Mouse (Mus musculus): ENCODE data around the gene Cutc. TPM values are rescaled to one million over a fixed set of nuclear protein-coding genes. Genes with fewer than 3 reads are reported as not detected.

The Cutc gene
- polyA plus RNA-seq, 1 experiment from 2014 or later, result 19.4 TPM

DNA sequence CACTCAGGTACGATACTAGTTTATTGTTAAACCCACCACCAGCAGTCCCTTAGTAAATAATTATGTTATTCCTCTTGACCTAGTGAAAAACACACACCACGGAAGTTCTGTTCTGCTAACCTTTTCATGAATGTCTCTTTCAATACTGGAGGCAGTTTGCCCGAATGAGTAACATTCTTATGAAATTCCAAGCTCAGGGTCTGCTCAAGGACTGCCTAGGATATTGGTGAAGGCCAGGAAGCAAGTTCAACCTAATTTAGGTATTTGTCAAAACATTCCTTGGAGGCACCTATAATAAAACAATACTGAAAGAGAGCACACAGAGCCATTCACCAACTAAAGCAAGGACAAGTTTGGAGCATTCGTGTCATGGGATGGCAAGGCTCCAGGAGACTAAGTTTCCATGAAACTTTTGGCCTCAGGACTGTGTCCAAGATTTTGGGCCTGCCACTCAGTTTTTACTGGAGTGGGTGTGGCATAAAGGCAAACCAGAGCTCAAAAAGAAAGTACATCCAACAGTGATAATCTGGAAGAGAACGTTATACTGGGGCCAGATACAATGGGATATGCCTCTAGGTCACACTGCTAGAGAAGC is 16.7 kb downstream of the Cutc start:
- H3K4me3 ChIP-seq (ENCODE audit: low read depth, low read length), result no peak overlapping the region
- H3K4me2 ChIP-seq (replicated peaks; ENCODE audit: low read depth), result no peak overlapping the region
- H3K4me1 ChIP-seq (replicated peaks; ENCODE audit: control insufficient read depth, insufficient read depth), result no peaks in the 10 kb centered on the region
- no peaks in the 10 kb centered on the region for H3K9me3 ChIP-seq (ENCODE audit: control insufficient read depth, low read length)
- ATAC-seq (ENCODE audit: low FRiP score, low TSS enrichment) (no peak), DNase-seq (ENCODE audit: low spot score) (no peak)
- no peaks in the 10 kb centered on the region for H3K27me3 ChIP-seq (ENCODE audit: control insufficient read depth, insufficient read depth, low read length)
- no peak for TF ChIP-seq CTCF (IDR thresholded peaks at IDR 0.05; ENCODE audit: low read depth)
- H3K36me3 ChIP-seq (ENCODE audit: control insufficient read depth, insufficient read depth, low read length), result no peaks in the 10 kb centered on the region
- 71% methylated on average over 5 of the region's 5 CpGs for WGBS
- H3K9ac ChIP-seq (ENCODE audit: low read length), result no peak overlapping the region
- H3K27ac ChIP-seq (replicated peaks), result no peak overlapping the region

DNA sequence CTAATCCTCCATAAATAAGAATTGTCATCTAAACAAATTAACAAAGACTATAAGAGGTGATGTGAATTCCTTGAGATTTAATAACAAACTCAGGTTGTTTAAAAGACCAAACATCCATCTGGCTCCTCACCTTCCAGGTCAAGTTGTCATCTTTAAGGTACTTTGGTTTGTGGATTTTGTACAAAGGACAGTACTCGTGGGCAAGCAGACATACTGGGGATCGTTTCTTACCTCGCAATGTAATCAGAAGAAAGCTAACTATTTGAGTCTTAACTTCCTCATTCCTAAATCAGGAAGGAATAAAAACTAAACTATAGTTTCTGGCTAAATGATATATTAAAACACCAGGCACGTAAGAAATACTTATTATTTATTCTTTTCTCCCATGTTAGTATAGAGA is 17.8 kb downstream of the Cutc start:
- Histone ChIP-seq H3K4me1 (replicated peaks; ENCODE audit: control insufficient read depth, insufficient read depth) (no peaks in the 10 kb centered on the region), H3K27ac (replicated peaks) (no peak overlapping the region), H3K9me3 (ENCODE audit: control insufficient read depth, low read length) (no peaks in the 10 kb centered on the region), H3K27me3 (ENCODE audit: control insufficient read depth, insufficient read depth, low read length) (no peaks in the 10 kb centered on the region), H3K9ac (ENCODE audit: low read length) (no peak overlapping the region), H3K4me2 (replicated peaks; ENCODE audit: low read depth) (no peak overlapping the region), H3K4me3 (ENCODE audit: low read depth, low read length) (no peak overlapping the region), H3K36me3 (ENCODE audit: control insufficient read depth, insufficient read depth, low read length) (no peaks in the 10 kb centered on the region)
- WGBS, result 56% methylated on average over 4 of the region's 4 CpGs
- ATAC-seq (ENCODE audit: low FRiP score, low TSS enrichment) (no peak), DNase-seq (ENCODE audit: low spot score) (no peak)
- TF ChIP-seq CTCF (IDR thresholded peaks at IDR 0.05; ENCODE audit: low read depth) (no peak), EP300 (optimal IDR thresholded peaks at IDR 0.05) (no peak)

DNA sequence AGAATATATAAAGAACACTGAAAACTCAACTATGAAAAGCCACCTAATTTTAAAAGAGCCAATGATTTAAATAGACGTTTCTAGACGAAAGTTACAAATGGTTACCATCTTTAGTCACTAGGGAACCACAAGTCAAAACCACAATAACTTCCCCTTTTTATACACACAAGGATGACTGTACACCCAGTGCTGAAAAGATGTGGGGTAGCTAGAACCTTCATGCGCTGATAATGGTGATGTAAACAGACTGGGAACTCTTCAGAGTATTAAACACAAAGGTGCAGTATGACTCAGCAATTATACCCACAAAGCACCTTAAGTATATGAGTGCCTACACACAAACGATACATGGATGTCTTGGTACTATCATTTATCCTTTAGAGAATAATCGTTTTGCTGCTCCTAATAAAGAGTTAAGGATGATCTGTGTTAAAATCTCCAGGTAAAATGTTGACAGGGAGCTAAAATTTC is 18.7 kb downstream of the Cutc start:
- Histone ChIP-seq H3K9me3 (ENCODE audit: control insufficient read depth, low read length) (no peaks in the 10 kb centered on the region), H3K36me3 (ENCODE audit: control insufficient read depth, insufficient read depth, low read length) (no peaks in the 10 kb centered on the region), H3K27me3 (ENCODE audit: control insufficient read depth, insufficient read depth, low read length) (no peaks in the 10 kb centered on the region), H3K4me3 (ENCODE audit: low read depth, low read length) (no peak overlapping the region), H3K27ac (replicated peaks) (no peak overlapping the region), H3K4me1 (replicated peaks; ENCODE audit: control insufficient read depth, insufficient read depth) (no peaks in the 10 kb centered on the region), H3K9ac (ENCODE audit: low read length) (no peak overlapping the region), H3K4me2 (replicated peaks; ENCODE audit: low read depth) (no peak overlapping the region)
- TF ChIP-seq EP300 (optimal IDR thresholded peaks at IDR 0.05) (no peak), CTCF (IDR thresholded peaks at IDR 0.05; ENCODE audit: low read depth) (no peak)
- WGBS, result 70% methylated on average over 5 of the region's 5 CpGs
- DNase-seq (ENCODE audit: low spot score), result no peak
- peak; percentile 69 for ATAC-seq (ENCODE audit: low FRiP score, low TSS enrichment)

- Histone ChIP-seq H3K27me3 (ENCODE audit: control insufficient read depth, insufficient read depth, low read length) (no peaks in the 10 kb centered on the region), H3K9ac (ENCODE audit: low read length) (no peak overlapping the region), H3K4me2 (replicated peaks; ENCODE audit: low read depth) (no peak overlapping the region), H3K4me3 (ENCODE audit: low read depth, low read length) (no peak overlapping the region), H3K27ac (replicated peaks) (no peak overlapping the region), H3K9me3 (ENCODE audit: control insufficient read depth, low read length) (no peaks in the 10 kb centered on the region), H3K4me1 (replicated peaks; ENCODE audit: control insufficient read depth, insufficient read depth) (no peaks in the 10 kb centered on the region), H3K36me3 (ENCODE audit: control insufficient read depth, insufficient read depth, low read length) (no peaks in the 10 kb centered on the region)
- 72% methylated on average over 6 of the region's 6 CpGs for WGBS
- TF ChIP-seq CTCF (IDR thresholded peaks at IDR 0.05; ENCODE audit: low read depth) (no peak), EP300 (optimal IDR thresholded peaks at IDR 0.05) (no peak)
- ATAC-seq (ENCODE audit: low FRiP score, low TSS enrichment) (no peak), DNase-seq (ENCODE audit: low spot score) (no peak)
These were observed 19.5 kb downstream of the Cutc start for GRCm38 (mm10) chr19:43772311-43772710.

- ATAC-seq (ENCODE audit: low FRiP score, low TSS enrichment) (no peak), DNase-seq (ENCODE audit: low spot score) (no peak)
- no peak overlapping the region for H3K4me3 ChIP-seq (ENCODE audit: low read depth, low read length)
- no peak for TF ChIP-seq EP300 (optimal IDR thresholded peaks at IDR 0.05)
- no peak for TF ChIP-seq CTCF (IDR thresholded peaks at IDR 0.05; ENCODE audit: low read depth)
- no peaks in the 10 kb centered on the region for H3K36me3 ChIP-seq (ENCODE audit: control insufficient read depth, insufficient read depth, low read length)
- no peak overlapping the region for H3K9ac ChIP-seq (ENCODE audit: low read length)
- H3K4me2 ChIP-seq (replicated peaks; ENCODE audit: low read depth), result no peak overlapping the region
- WGBS, result 46% methylated on average over 10 of the region's 10 CpGs
- H3K4me1 ChIP-seq (replicated peaks; ENCODE audit: control insufficient read depth, insufficient read depth), result no peaks in the 10 kb centered on the region
- no peaks in the 10 kb centered on the region for H3K27me3 ChIP-seq (ENCODE audit: control insufficient read depth, insufficient read depth, low read length)
- H3K27ac ChIP-seq (replicated peaks), result no peak overlapping the region
- H3K9me3 ChIP-seq (ENCODE audit: control insufficient read depth, low read length), result no peaks in the 10 kb centered on the region
These were observed 22.6 kb downstream of the Cutc start for GRCm38 (mm10) chr19:43775433-43775832.

- no peaks in the 10 kb centered on the region for H3K36me3 ChIP-seq (ENCODE audit: control insufficient read depth, insufficient read depth, low read length)
- H3K27me3 ChIP-seq (ENCODE audit: control insufficient read depth, insufficient read depth, low read length), result no peaks in the 10 kb centered on the region
- WGBS, result 66% methylated on average over 4 of the region's 4 CpGs
- ATAC-seq (ENCODE audit: low FRiP score, low TSS enrichment) (no peak), DNase-seq (ENCODE audit: low spot score) (no peak)
- no peak overlapping the region for H3K4me2 ChIP-seq (replicated peaks; ENCODE audit: low read depth)
- no peaks in the 10 kb centered on the region for H3K4me1 ChIP-seq (replicated peaks; ENCODE audit: control insufficient read depth, insufficient read depth)
- TF ChIP-seq EP300 (optimal IDR thresholded peaks at IDR 0.05), result no peak
- TF ChIP-seq CTCF (IDR thresholded peaks at IDR 0.05; ENCODE audit: low read depth), result no peak
- H3K4me3 ChIP-seq (ENCODE audit: low read depth, low read length), result no peak overlapping the region
- no peaks in the 10 kb centered on the region for H3K9me3 ChIP-seq (ENCODE audit: control insufficient read depth, low read length)
- H3K27ac ChIP-seq (replicated peaks), result no peak overlapping the region
- H3K9ac ChIP-seq (ENCODE audit: low read length), result no peak overlapping the region
These were observed 23.8 kb downstream of the Cutc start for GRCm38 (mm10) chr19:43776561-43776960.

Data from stomach, postnatal 0 days (tissue).